Mouse (Mus musculus): ENCODE measurements at regions not wholly inside any gene's neighbourhood (a gene's known extent, or its start where the extent isn't known, plus 50 kb on each side); places are given as distances from the start of the nearest gene placed in this dataset.

- Histone ChIP-seq H3K4me1 (ENCODE audit: control insufficient read depth, insufficient read depth, insufficient read length, low read length) (no peaks in the 10 kb centered on the region), H3K27ac (replicated peaks; ENCODE audit: low read depth, low read length) (no peak overlapping the region), H3K4me3 (ENCODE audit: insufficient read depth, low read depth, low read length) (no peak overlapping the region)
Measured at GRCm38 (mm10) chr12:32553793-32554192, 175.3 kb downstream of the Ccdc71l start.

- no peak overlapping the region for H3K4me3 ChIP-seq (ENCODE audit: insufficient read depth, low read depth, low read length)
- no peak overlapping the region for H3K27ac ChIP-seq (replicated peaks; ENCODE audit: low read depth, low read length)
- H3K4me1 ChIP-seq (ENCODE audit: control insufficient read depth, insufficient read depth, insufficient read length, low read length): no peaks in the 10 kb centered on the region
Measured at GRCm38 (mm10) chr12:32567777-32568176, 189.3 kb downstream of the Ccdc71l start.

DNA sequence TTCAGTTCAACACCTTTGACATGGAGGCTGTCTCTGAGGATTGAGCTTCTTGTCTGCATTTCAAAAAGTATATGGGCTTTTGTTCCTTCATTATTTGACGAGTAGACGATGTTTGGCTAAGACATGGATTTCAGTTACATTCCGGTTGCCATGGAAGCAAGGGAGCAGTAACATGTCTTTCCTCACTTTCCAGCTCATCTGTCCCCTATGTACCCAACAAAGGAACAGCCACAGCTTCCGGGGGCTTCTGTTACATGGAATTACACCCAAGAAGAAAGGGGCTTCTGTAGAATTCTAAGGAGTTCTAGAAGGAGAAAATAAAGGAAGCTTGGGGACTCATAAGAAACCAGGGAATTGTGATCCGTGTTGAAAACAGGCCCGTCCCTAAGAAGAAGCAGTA, 202.8 kb downstream of the Ccdc71l start:
- Histone ChIP-seq H3K4me1 (ENCODE audit: control insufficient read depth, insufficient read depth, insufficient read length, low read length) (no peaks in the 10 kb centered on the region), H3K27ac (replicated peaks; ENCODE audit: low read depth, low read length) (no peak overlapping the region), H3K4me3 (ENCODE audit: insufficient read depth, low read depth, low read length) (no peak overlapping the region)

GRCm38 (mm10) chr12:32602131-32602815, 217.1 kb upstream of the Nampt start:
- Histone ChIP-seq H3K4me3 (ENCODE audit: insufficient read depth, low read depth, low read length) (no peak overlapping the region), H3K27ac (replicated peaks; ENCODE audit: low read depth, low read length) (no peak overlapping the region), H3K4me1 (ENCODE audit: control insufficient read depth, insufficient read depth, insufficient read length, low read length) (no peaks in the 10 kb centered on the region)

DNA sequence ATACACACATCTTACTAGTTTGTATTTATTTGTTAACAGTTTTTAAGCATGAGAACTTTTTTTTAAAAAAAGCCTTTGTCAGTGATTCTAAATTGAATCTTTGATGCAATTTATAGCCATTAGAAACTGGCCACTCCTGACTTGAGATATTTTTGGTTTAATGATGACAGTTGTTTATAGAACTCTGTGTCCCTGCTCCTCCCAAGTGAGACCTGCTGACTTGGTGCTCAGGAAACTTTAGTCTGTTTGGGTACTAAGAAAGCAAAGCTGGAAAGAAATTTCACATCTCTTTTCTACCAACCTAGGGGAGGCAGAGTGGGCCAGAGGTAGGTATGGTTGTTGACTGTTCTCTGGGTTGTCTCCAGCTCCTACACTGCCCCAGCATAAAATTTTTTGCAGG, 214.0 kb upstream of the Nampt start:
- no peaks in the 10 kb centered on the region for H3K4me1 ChIP-seq (ENCODE audit: control insufficient read depth, insufficient read depth, insufficient read length, low read length)
- no peak overlapping the region for H3K4me3 ChIP-seq (ENCODE audit: insufficient read depth, low read depth, low read length)
- H3K27ac ChIP-seq (replicated peaks; ENCODE audit: low read depth, low read length): no peak overlapping the region; the same call in 1 of the 2 replicates

DNA sequence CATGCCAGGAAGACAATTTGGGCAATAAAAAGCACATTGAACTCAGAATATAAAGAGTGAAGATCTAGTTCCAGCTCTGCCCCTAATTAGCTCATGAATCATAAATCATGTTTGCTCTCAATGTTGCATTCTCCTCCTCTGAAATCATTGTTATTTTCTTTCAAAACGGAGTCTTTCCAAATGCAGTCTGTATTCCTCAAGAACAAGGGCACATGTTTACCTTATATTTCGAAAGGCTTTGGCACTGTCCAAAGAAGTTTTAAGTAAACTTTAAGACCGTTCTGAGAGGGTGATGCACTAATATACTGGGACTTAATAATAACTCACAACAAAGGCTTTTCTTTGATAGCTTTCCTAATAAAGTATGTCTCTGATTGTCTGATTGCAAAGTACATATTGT, 204.3 kb upstream of the Nampt start:
- Histone ChIP-seq H3K4me1 (ENCODE audit: control insufficient read depth, insufficient read depth, insufficient read length, low read length) (no peaks in the 10 kb centered on the region), H3K4me3 (ENCODE audit: insufficient read depth, low read depth, low read length) (no peak overlapping the region), H3K27ac (replicated peaks; ENCODE audit: low read depth, low read length) (no peak overlapping the region)

- H3K4me3 ChIP-seq (ENCODE audit: insufficient read depth, low read depth, low read length): no peak overlapping the region
- no peaks in the 10 kb centered on the region for H3K4me1 ChIP-seq (ENCODE audit: control insufficient read depth, insufficient read depth, insufficient read length, low read length)
- peak overlapping the region; percentile 78 for H3K27ac ChIP-seq (replicated peaks; ENCODE audit: low read depth, low read length)
Measured at GRCm38 (mm10) chr12:32616086-32616485, 203.3 kb upstream of the Nampt start.

GRCm38 (mm10) chr12:32617031-32617430, 202.3 kb upstream of the Nampt start:
- H3K4me1 ChIP-seq (ENCODE audit: control insufficient read depth, insufficient read depth, insufficient read length, low read length): no peaks in the 10 kb centered on the region
- no peak overlapping the region for H3K4me3 ChIP-seq (ENCODE audit: insufficient read depth, low read depth, low read length)

GRCm38 (mm10) chr12:32619830-32620229, 199.5 kb upstream of the Nampt start:
- no peak overlapping the region for H3K4me3 ChIP-seq (ENCODE audit: insufficient read depth, low read depth, low read length)
- peaks cover 6% of the 10 kb centered on the region for H3K4me1 ChIP-seq (ENCODE audit: control insufficient read depth, insufficient read depth, insufficient read length, low read length)
- H3K27ac ChIP-seq (replicated peaks; ENCODE audit: low read depth, low read length): no peak overlapping the region

More at GRCm38 (mm10) chr12:32617031-32617430, 202.3 kb upstream of the Nampt start:
- peak overlapping the region; percentile 60 for H3K27ac ChIP-seq (replicated peaks; ENCODE audit: low read depth, low read length)

DNA sequence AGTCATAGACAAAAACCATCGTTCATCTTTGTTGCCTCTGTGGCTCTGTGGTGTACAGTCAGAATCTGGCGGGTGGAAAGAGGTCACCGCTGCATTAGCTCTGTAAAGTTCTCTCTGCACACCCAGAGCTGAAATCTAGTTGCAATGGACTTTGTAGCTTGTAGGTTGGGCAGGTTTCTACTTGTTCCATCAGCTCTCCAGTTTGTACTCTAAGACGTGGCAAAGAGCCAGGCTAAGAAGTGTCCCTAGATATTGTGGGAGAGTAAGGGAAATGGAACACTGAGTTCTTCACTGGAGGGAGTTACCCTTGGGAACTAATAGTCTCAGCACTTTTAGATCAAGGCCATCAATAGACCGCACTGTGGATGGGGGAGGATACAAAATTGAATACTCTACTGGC, 197.6 kb upstream of the Nampt start:
- Histone ChIP-seq H3K27ac (replicated peaks; ENCODE audit: low read depth, low read length) (no peak overlapping the region; the same call in 1 of the 2 replicates), H3K4me1 (ENCODE audit: control insufficient read depth, insufficient read depth, insufficient read length, low read length) (peaks cover 6% of the 10 kb centered on the region), H3K4me3 (ENCODE audit: insufficient read depth, low read depth, low read length) (no peak overlapping the region)

DNA sequence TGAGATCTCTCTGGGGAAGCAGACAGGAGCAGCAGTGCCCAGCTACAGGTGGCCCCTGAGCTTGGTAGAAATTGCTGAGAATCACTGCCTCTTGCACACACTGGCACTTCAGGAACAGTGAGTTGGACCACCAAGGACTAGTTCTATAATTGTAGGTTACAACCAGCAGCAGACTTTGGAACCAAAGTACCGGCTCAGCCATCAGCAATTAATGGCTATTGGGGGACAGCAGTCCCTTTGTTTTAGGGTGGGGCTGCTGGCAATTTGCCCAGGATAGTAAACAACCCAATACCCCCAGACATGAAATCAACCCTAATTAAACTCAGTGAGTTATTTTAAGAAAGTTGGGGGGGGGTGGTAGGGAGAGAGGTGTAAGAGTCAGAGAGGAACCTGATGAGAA, 190.8 kb upstream of the Nampt start:
- peaks cover 4% of the 10 kb centered on the region for H3K4me1 ChIP-seq (ENCODE audit: control insufficient read depth, insufficient read depth, insufficient read length, low read length)

DNA sequence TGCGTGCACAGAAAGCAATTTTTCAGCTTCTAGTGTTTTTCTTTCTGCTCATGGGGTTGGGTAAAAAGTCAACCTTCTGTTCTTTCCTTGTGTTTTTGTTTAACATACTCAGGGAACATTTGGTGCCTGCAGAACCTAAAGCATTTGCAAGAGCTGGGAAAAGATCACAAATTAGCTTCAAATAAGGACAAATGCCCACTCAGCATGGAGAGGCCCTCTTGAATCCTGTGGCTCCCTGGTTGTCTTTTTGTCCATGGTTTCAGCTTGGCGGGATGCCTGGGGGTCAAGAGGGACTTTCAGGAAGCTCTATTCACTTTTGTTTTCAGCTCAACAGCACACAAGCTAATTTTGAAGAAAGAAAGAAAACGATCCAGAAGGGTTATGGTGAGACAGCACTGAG, 186.4 kb upstream of the Nampt start:
- H3K27ac ChIP-seq (replicated peaks; ENCODE audit: low read depth, low read length): no peak overlapping the region
- H3K4me3 ChIP-seq (ENCODE audit: insufficient read depth, low read depth, low read length): no peak overlapping the region
- H3K4me1 ChIP-seq (ENCODE audit: control insufficient read depth, insufficient read depth, insufficient read length, low read length): no peaks in the 10 kb centered on the region

More for the DNA sequence above, 190.8 kb upstream of the Nampt start:
- no peak overlapping the region for H3K27ac ChIP-seq (replicated peaks; ENCODE audit: low read depth, low read length)
- no peak overlapping the region for H3K4me3 ChIP-seq (ENCODE audit: insufficient read depth, low read depth, low read length)

GRCm38 (mm10) chr12:32635055-32635454, 184.3 kb upstream of the Nampt start:
- Histone ChIP-seq H3K4me1 (ENCODE audit: control insufficient read depth, insufficient read depth, insufficient read length, low read length) (no peaks in the 10 kb centered on the region), H3K27ac (replicated peaks; ENCODE audit: low read depth, low read length) (no peak overlapping the region), H3K4me3 (ENCODE audit: insufficient read depth, low read depth, low read length) (no peak overlapping the region)

DNA sequence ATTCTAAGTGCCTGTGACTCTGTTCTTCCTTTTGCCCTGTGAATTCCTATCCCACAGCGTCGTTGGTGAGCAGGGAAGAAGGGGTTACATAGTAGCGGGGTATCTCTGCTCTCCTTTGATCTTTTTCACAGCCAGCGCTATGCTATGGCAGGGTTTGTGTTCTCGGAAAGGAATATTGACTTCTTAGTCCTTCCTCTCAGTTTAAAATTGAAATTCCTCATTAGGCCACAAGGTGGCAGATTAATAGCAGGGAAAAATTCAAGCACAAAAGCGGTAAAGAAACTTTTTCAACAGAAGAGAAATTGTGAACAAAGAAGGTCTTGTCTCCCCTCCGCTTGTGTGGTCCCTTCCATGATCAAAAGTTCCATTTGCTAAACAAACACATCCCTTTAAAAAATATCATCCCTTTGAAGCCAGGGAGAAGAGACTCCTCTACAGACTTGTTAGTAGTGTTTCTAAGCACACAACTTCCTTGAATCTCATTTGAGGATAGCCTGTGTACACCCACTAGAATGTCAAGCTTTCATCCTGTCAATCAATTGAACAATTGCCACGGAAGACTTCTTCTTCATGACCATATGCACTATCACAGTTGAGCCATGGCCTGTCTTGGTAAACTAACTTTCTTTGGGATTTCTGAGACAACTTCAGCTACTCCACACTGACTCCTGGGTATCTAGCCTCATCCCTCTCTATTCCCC, 181.8 kb upstream of the Nampt start:
- no peak overlapping the region for H3K4me3 ChIP-seq (ENCODE audit: insufficient read depth, low read depth, low read length)
- no peak overlapping the region for H3K27ac ChIP-seq (replicated peaks; ENCODE audit: low read depth, low read length)
- H3K4me1 ChIP-seq (ENCODE audit: control insufficient read depth, insufficient read depth, insufficient read length, low read length): 0 out of 2 replicates have a peak, but pooled peaks cover 4% of the 10 kb centered on the region

- Histone ChIP-seq H3K4me1 (ENCODE audit: control insufficient read depth, insufficient read depth, insufficient read length, low read length) (0 out of 2 replicates have a peak, but pooled peaks cover 4% of the 10 kb centered on the region), H3K27ac (replicated peaks; ENCODE audit: low read depth, low read length) (no peak overlapping the region), H3K4me3 (ENCODE audit: insufficient read depth, low read depth, low read length) (no peak overlapping the region)
Measured at GRCm38 (mm10) chr12:32640591-32640990, 178.8 kb upstream of the Nampt start.

DNA sequence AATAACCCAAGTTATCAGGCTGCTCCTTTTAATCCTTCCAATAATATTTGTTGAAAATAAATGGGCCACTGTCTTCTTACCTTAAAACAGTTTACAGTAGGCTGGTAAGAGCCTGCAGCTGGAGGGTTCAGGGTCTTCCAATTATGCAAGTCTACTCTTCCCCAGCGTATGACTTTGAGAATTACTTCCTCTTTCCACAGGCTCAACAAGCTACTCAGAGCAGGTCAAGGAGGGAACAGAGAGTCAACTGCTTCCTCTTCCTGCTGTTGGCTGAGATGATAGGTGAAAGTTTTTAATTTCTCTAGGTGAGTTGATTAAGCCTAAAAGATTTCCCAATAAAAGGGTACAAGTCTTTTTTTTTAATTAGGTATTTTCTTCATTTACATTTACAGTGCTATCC, 176.9 kb upstream of the Nampt start:
- Histone ChIP-seq H3K4me1 (ENCODE audit: control insufficient read depth, insufficient read depth, insufficient read length, low read length) (0 out of 2 replicates have a peak, but pooled peaks cover 4% of the 10 kb centered on the region), H3K27ac (replicated peaks; ENCODE audit: low read depth, low read length) (no peak overlapping the region), H3K4me3 (ENCODE audit: insufficient read depth, low read depth, low read length) (no peak overlapping the region)
